Mouse (Mus musculus) hindbrain, embryonic 16.5 days (tissue): ENCODE results near the gene Cracr2b. TPM values are rescaled to one million over a fixed set of nuclear protein-coding genes. Genes with fewer than 3 reads are reported as not detected.

ENCODE experiments used
- ATAC-seq: fragments of 200-750 bp; cut with Nextera tagmentation; 2 replicates; pipeline ENCODE4 v1.8.0; 2017; ENCODE audit warnings: moderate TSS enrichment, moderate library complexity
- H3K27ac ChIP-seq: fragments of 300-500 bp; sonication (generic); 2 replicates; pipeline ENCODE4 v1.5.1; 2014; ENCODE audit warnings: low read depth, mild to moderate bottlenecking, control low read depth, low read length, moderate library complexity
- H3K27me3 ChIP-seq: fragments of 300-500 bp; sonication (generic); replicated peaks from 2 replicates; pipeline ENCODE4 v1.6.1; 2014; ENCODE audit warnings: low read length; ENCODE audit not compliant: control insufficient read depth, insufficient read depth
- H3K36me3 ChIP-seq: fragments of 300-500 bp; sonication (generic); 2 replicates; pipeline ENCODE4 v1.6.1; 2014; ENCODE audit warnings: mild to moderate bottlenecking, low read length, moderate library complexity, mixed read lengths; ENCODE audit not compliant: control insufficient read depth, insufficient read depth
- H3K4me1 ChIP-seq: fragments of 300-500 bp; sonication (generic); 2 replicates; pipeline ENCODE4 v1.6.1; 2014; ENCODE audit warnings: low read depth, low read length; ENCODE audit not compliant: control insufficient read depth, insufficient read depth
- H3K4me2 ChIP-seq: fragments of 300-500 bp; sonication (generic); 2 replicates; pipeline ENCODE4 v1.6.1; 2014; ENCODE audit warnings: mild to moderate bottlenecking, low read length, control low read depth, moderate library complexity
- H3K4me3 ChIP-seq: fragments of 300-500 bp; sonication (generic); 2 replicates; pipeline ENCODE4 v1.5.1; 2014; ENCODE audit warnings: mild to moderate bottlenecking, low read length, control low read depth, moderate library complexity
- H3K9ac ChIP-seq: fragments of 300-500 bp; sonication (generic); 2 replicates; pipeline ENCODE4 v1.6.1; 2014; ENCODE audit warnings: low read depth, mild to moderate bottlenecking, control low read depth, low read length, moderate library complexity
- H3K9me3 ChIP-seq: fragments of 300-500 bp; sonication (generic); 2 replicates; pipeline ENCODE4 v1.6.1; 2014; ENCODE audit warnings: mild to moderate bottlenecking, low read length, moderate library complexity; ENCODE audit not compliant: control insufficient read depth
- WGBS: fragments of 180-500 bp; shearing (Covaris S2); extraction: QIAGEN DNeasy Blood & Tissue Kit; methylation state at CpG from one replicate; pipeline ENCODE4 v1.1.7; 2014; 5-methylcytosine and 5-hydroxymethylcytosine counted together
- polyA plus RNA-seq: library from polyadenylated mRNA; unstranded; fragments of >200 nt; fragmentation: Nextera tagmentation; extraction: Ambion mirVana; gene quantifications from 2 replicates; pipeline ENCODE4 v1.2.1, GENCODE M21; 2015

The Cracr2b gene
- polyA plus RNA-seq, 1 experiment from 2014 or later = 10.8 TPM

- H3K4me1 ChIP-seq = peaks cover 6% of the 10 kb centered on the region
- no peak overlapping the region for H3K4me2 ChIP-seq
- 72% methylated on average over 4 of the region's 4 CpGs for WGBS
- H3K9me3 ChIP-seq = no peaks in the 10 kb centered on the region
- no peak overlapping the region for H3K9ac ChIP-seq
- no peak for ATAC-seq
- no peak overlapping the region for H3K4me3 ChIP-seq
- H3K27me3 ChIP-seq = no peaks in the 10 kb centered on the region
- peaks cover 8% of the 10 kb centered on the region; the same call in 1 of the 2 replicates for H3K36me3 ChIP-seq
- no peak overlapping the region for H3K27ac ChIP-seq
These were observed 37.1 kb upstream of the Cracr2b start for GRCm38 (mm10) chr7:141423811-141424210.

- Histone ChIP-seq H3K9ac (no peak overlapping the region), H3K4me1 (peaks cover 13% of the 10 kb centered on the region), H3K9me3 (no peaks in the 10 kb centered on the region), H3K27me3 (no peaks in the 10 kb centered on the region), H3K4me3 (no peak overlapping the region), H3K4me2 (no peak overlapping the region), H3K36me3 (peaks cover 21% of the 10 kb centered on the region), H3K27ac (no peak overlapping the region)
- WGBS = 87% methylated on average over 12 of the region's 12 CpGs
- no peak for ATAC-seq
These were observed 33.8 kb upstream of the Cracr2b start for GRCm38 (mm10) chr7:141426948-141427730.

- Histone ChIP-seq H3K36me3 (peaks cover 31% of the 10 kb centered on the region), H3K4me1 (peaks cover 20% of the 10 kb centered on the region), H3K4me3 (peak overlapping the region; percentile 61), H3K4me2 (peak overlapping the region; percentile 79), H3K27ac (peak overlapping the region; percentile 78), H3K9me3 (no peaks in the 10 kb centered on the region), H3K27me3 (no peaks in the 10 kb centered on the region), H3K9ac (peak overlapping the region; percentile 82)
- ATAC-seq = no peak
- 57% methylated on average over 5 of the region's 5 CpGs for WGBS
These were observed 32.2 kb upstream of the Cracr2b start for GRCm38 (mm10) chr7:141428701-141429100.

GRCm38 (mm10) chr7:141429310-141429709 lies 31.6 kb upstream of the Cracr2b start, which contains the start of gene Cend1:
Gene Cend1 (minus strand): TSS chr7:141429491.
- 4% methylated on average over 19 of the region's 19 CpGs for WGBS
- Histone ChIP-seq H3K4me1 (peaks cover 26% of the 10 kb centered on the region), H3K9me3 (no peaks in the 10 kb centered on the region)

GRCm38 (mm10) chr7:141429840-141430584 lies 30.9 kb upstream of the Cracr2b start:
- Histone ChIP-seq H3K9me3 (no peaks in the 10 kb centered on the region), H3K27ac (peak overlapping the region; percentile 57), H3K4me3 (no peak overlapping the region; the same call in 1 of the 2 replicates), H3K9ac (no peak overlapping the region), H3K4me1 (peaks cover 27% of the 10 kb centered on the region), H3K4me2 (peak overlapping the region; percentile 79), H3K27me3 (no peaks in the 10 kb centered on the region), H3K36me3 (peaks cover 31% of the 10 kb centered on the region)
- no peak for ATAC-seq
- 62% methylated on average over 9 of the region's 9 CpGs for WGBS

More at GRCm38 (mm10) chr7:141429310-141429709, 31.6 kb upstream of the Cracr2b start, which contains the start of gene Cend1:
- no peaks in the 10 kb centered on the region for H3K27me3 ChIP-seq
- peak within 1 kb of the TSS; percentile 79 for H3K4me2 ChIP-seq
- peak within 1 kb of the TSS; percentile 61 for H3K4me3 ChIP-seq
- peak within 1 kb of the TSS; percentile 78 for H3K27ac ChIP-seq
- peak within 1 kb of the TSS; percentile 82 for H3K9ac ChIP-seq
- peaks cover 31% of the 10 kb centered on the region for H3K36me3 ChIP-seq
- peak; percentile 89 for ATAC-seq

- H3K27me3 ChIP-seq = no peaks in the 10 kb centered on the region
- no peak overlapping the region for H3K4me2 ChIP-seq
- ATAC-seq = no peak
- H3K27ac ChIP-seq = no peak overlapping the region
- H3K36me3 ChIP-seq = peaks cover 31% of the 10 kb centered on the region
- no peak overlapping the region for H3K4me3 ChIP-seq
- peaks cover 31% of the 10 kb centered on the region for H3K4me1 ChIP-seq
- 95% methylated on average over 9 of the region's 9 CpGs for WGBS
- no peaks in the 10 kb centered on the region for H3K9me3 ChIP-seq
- H3K9ac ChIP-seq = no peak overlapping the region
These were observed 30.2 kb upstream of the Cracr2b start for GRCm38 (mm10) chr7:141430585-141431240.

GRCm38 (mm10) chr7:141431434-141432185 lies 29.3 kb upstream of the Cracr2b start:
- Histone ChIP-seq H3K4me3 (no peak overlapping the region), H3K36me3 (peaks cover 28% of the 10 kb centered on the region), H3K27ac (no peak overlapping the region), H3K27me3 (no peaks in the 10 kb centered on the region), H3K9ac (no peak overlapping the region), H3K4me2 (no peak overlapping the region), H3K9me3 (no peaks in the 10 kb centered on the region), H3K4me1 (peaks cover 35% of the 10 kb centered on the region)
- WGBS = 92% methylated on average over 16 of the region's 19 CpGs
- no peak for ATAC-seq

- Histone ChIP-seq H3K36me3 (peaks cover 26% of the 10 kb centered on the region), H3K4me2 (no peak overlapping the region), H3K27ac (no peak overlapping the region), H3K9ac (no peak overlapping the region), H3K4me1 (peaks cover 38% of the 10 kb centered on the region), H3K4me3 (no peak overlapping the region), H3K27me3 (no peaks in the 10 kb centered on the region), H3K9me3 (no peaks in the 10 kb centered on the region)
- WGBS = 80% methylated on average over 8 of the region's 8 CpGs
- ATAC-seq = no peak
These were observed 28.7 kb upstream of the Cracr2b start for GRCm38 (mm10) chr7:141432186-141432611.
